Mouse (Mus musculus) retina, adult 2 months (tissue): ENCODE data around the gene Slc25a34.

ENCODE experiments used
- DNase-seq: peaks from one replicate; pipeline ENCODE4 v3.0.0-alpha.2; 2012; ENCODE audit warnings: low read depth, low spot score

Slc25a34 gene

GRCm38 (mm10) chr4:141617863-141618564 lies 5.6 kb downstream of the Slc25a34 start:
- DNase-seq = no peak

GRCm38 (mm10) chr4:141617299-141617698 lies 6.3 kb downstream of the Slc25a34 start:
- DNase-seq = no peak

- DNase-seq = no peak
Observed at GRCm38 (mm10) chr4:141616811-141617210, 6.8 kb downstream of the Slc25a34 start.

- DNase-seq = no peak
Observed at GRCm38 (mm10) chr4:141614946-141615345, 8.7 kb downstream of the Slc25a34 start.

- DNase-seq = no peak
Observed at GRCm38 (mm10) chr4:141609538-141609937, 14.1 kb downstream of the Slc25a34 start.

- DNase-seq = no peak
Observed at GRCm38 (mm10) chr4:141605861-141606260, 17.8 kb downstream of the Slc25a34 start, which contains the start of gene Fblim1. TSS of gene Fblim1 (minus strand) at chr4:141606096.

GRCm38 (mm10) chr4:141605421-141605820 lies 18.2 kb downstream of the Slc25a34 start:
- DNase-seq = no peak

- no peak for DNase-seq
Observed at GRCm38 (mm10) chr4:141604493-141604892, 19.1 kb downstream of the Slc25a34 start.

GRCm38 (mm10) chr4:141603921-141604320 lies 19.7 kb downstream of the Slc25a34 start:
- no peak for DNase-seq

GRCm38 (mm10) chr4:141602523-141603223 lies 20.9 kb downstream of the Slc25a34 start:
- no peak for DNase-seq

- DNase-seq = no peak
Observed at GRCm38 (mm10) chr4:141601148-141601862, 22.3 kb downstream of the Slc25a34 start.

GRCm38 (mm10) chr4:141600364-141600763 lies 23.3 kb downstream of the Slc25a34 start:
- no peak for DNase-seq

GRCm38 (mm10) chr4:141599251-141600141 lies 24.1 kb downstream of the Slc25a34 start:
- no peak for DNase-seq

- DNase-seq = no peak
Observed at GRCm38 (mm10) chr4:141598894-141599250, 24.7 kb downstream of the Slc25a34 start.

- DNase-seq = no peak
Observed at GRCm38 (mm10) chr4:141598199-141598893, 25.3 kb downstream of the Slc25a34 start.

GRCm38 (mm10) chr4:141596700-141597328 lies 26.8 kb downstream of the Slc25a34 start:
- DNase-seq = no peak

GRCm38 (mm10) chr4:141595605-141596268 lies 27.9 kb downstream of the Slc25a34 start:
- no peak for DNase-seq

GRCm38 (mm10) chr4:141595138-141595537 lies 28.5 kb downstream of the Slc25a34 start:
- no peak for DNase-seq

GRCm38 (mm10) chr4:141591547-141591946 lies 32.1 kb downstream of the Slc25a34 start:
- DNase-seq = no peak

- DNase-seq = no peak
Observed at GRCm38 (mm10) chr4:141583919-141584318, 39.7 kb downstream of the Slc25a34 start.
